Mouse (Mus musculus) lung, embryonic 15.5 days (tissue): ENCODE data around the gene Stim2. TPM values are rescaled to one million over a fixed set of nuclear protein-coding genes. Genes with fewer than 3 reads are reported as not detected.

Experiments used
- ATAC-seq: fragments of 200-750 bp; cut with Nextera tagmentation; 2 replicates; pipeline ENCODE4 v1.8.0; 2017; ENCODE audit warnings: moderate number of reproducible peaks, borderline replicate concordance; ENCODE audit not compliant: low FRiP score, low TSS enrichment; ENCODE audit errors: extremely low read depth
- H3K27ac ChIP-seq: fragments of 300-500 bp; sonication (generic); 2 replicates; pipeline ENCODE4 v1.5.1; 2015; ENCODE audit warnings: moderate library complexity, mild to moderate bottlenecking, inconsistent platforms
- H3K27me3 ChIP-seq: fragments of 300-500 bp; sonication (generic); 2 replicates; pipeline ENCODE4 v1.6.1; 2015; ENCODE audit warnings: inconsistent platforms
- H3K36me3 ChIP-seq: fragments of 300-500 bp; sonication (generic); 2 replicates; pipeline ENCODE4 v1.6.1; 2015; ENCODE audit warnings: inconsistent platforms
- H3K4me1 ChIP-seq: fragments of 300-500 bp; sonication (generic); 2 replicates; pipeline ENCODE4 v1.6.1; 2015; ENCODE audit warnings: inconsistent platforms
- H3K4me2 ChIP-seq: fragments of 300-500 bp; sonication (generic); 2 replicates; pipeline ENCODE4 v1.6.1; 2015; ENCODE audit warnings: inconsistent platforms, mild to moderate bottlenecking, moderate library complexity
- H3K4me3 ChIP-seq: fragments of 300-500 bp; sonication (generic); 2 replicates; pipeline ENCODE4 v1.5.1; 2015; ENCODE audit warnings: mild to moderate bottlenecking, inconsistent platforms
- H3K9ac ChIP-seq: fragments of 300-500 bp; sonication (generic); 2 replicates; pipeline ENCODE4 v1.6.1; 2015; ENCODE audit warnings: inconsistent platforms
- H3K9me3 ChIP-seq: fragments of 300-500 bp; sonication (generic); 2 replicates; pipeline ENCODE4 v1.6.1; 2016; ENCODE audit warnings: inconsistent platforms
- WGBS: fragments of 180-500 bp; shearing (Covaris S2); methylation state at CpG from one replicate; pipeline ENCODE4 v1.1.7; 2015; 5-methylcytosine and 5-hydroxymethylcytosine counted together
- polyA plus RNA-seq: library from polyadenylated mRNA; unstranded; fragments of >200 nt; fragmentation: Nextera tagmentation; extraction: Ambion mirVana; gene quantifications from 2 replicates; pipeline ENCODE4 v1.2.1, GENCODE M21; 2015

Stim2 gene
- polyA plus RNA-seq, 1 experiment from 2014 or later, result 25.2 TPM

DNA sequence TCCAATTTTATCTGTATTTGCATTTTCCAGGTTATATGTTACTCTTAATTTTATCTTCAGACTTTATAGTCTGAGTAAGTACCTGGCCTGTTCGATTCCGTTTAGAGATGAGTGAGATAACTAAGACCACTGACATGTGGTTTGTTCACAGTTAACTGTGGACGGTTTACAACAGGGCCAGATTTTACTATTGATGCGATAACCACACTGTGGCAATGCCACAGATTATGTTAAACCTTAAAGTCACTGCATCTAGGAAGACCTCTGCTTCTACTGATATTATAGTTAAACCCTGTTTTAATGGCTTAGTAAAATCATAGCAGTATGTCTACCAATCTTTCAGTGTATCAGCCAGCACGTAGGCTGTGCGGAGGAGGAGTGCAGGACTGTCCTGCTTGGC, 53.9 kb downstream of the Stim2 start:
- Histone ChIP-seq H3K9ac (no peak overlapping the region), H3K27ac (no peak overlapping the region), H3K4me3 (no peak overlapping the region), H3K36me3 (peaks cover 16% of the 10 kb centered on the region; the same call in 1 of the 2 replicates), H3K4me1 (peaks cover 7% of the 10 kb centered on the region), H3K27me3 (no peaks in the 10 kb centered on the region), H3K9me3 (no peaks in the 10 kb centered on the region), H3K4me2 (no peak overlapping the region)
- 86% methylated on average over 6 of the region's 6 CpGs for WGBS
- ATAC-seq, result no peak

DNA sequence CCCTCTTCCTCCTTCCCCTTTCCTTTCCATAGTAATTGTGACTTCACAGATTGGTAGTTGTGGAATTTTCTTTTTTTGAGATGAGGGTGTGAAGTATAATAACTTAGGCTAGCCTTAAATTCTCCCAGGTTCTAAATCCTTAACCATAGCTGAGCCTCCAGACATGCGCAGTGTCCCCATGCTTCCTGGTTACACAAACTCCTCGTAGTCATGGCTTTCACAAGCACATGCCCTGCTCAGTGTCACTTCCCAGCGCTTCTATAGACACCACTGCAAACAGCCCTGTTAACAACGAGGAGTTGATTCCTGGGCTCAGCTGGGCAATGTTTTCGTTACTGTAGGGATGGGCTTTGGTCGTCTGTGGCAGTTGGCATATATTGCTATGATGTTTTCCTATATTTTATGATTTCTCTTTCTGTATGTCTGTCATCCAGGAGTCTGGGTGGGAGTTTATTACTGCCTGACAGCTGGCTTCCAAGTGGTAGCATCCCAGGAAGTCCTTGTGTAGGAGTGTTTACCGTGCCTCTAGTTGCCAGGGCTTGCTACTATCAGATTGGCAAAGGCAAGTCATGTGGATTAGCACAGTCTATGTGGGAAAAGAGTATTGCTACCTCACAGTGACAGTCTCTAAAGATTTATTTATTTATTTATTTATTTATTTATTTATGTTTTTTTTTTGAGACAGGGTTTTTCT, 55.5 kb downstream of the Stim2 start:
- H3K27ac ChIP-seq, result no peak overlapping the region
- no peak overlapping the region for H3K4me2 ChIP-seq
- no peaks in the 10 kb centered on the region for H3K27me3 ChIP-seq
- 75% methylated on average over 7 of the region's 7 CpGs for WGBS
- peaks cover 7% of the 10 kb centered on the region for H3K4me1 ChIP-seq
- no peak overlapping the region for H3K9ac ChIP-seq
- no peak overlapping the region for H3K4me3 ChIP-seq
- no peak for ATAC-seq
- H3K9me3 ChIP-seq, result no peaks in the 10 kb centered on the region
- peaks cover 16% of the 10 kb centered on the region; the same call in 1 of the 2 replicates for H3K36me3 ChIP-seq

DNA sequence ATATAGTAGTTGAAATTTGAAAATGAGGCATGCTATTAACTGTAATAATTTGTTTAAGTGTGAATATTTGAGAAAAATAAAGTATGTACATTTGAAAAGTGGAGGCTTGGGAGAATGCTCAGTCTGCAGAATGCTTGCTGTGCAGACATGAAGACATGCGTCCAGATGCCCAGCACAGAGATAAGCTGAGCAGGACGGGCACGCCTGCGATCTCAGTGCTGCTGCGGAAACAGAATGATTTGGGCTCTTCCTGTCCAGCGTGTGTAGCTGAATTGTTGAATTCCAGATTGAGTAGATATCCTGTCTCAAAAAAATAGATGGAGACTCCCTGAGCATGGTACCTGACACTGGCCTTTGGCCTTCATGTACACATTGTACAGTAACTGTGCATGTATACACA, 58.0 kb downstream of the Stim2 start:
- no peak overlapping the region for H3K9ac ChIP-seq
- H3K4me2 ChIP-seq, result no peak overlapping the region
- ATAC-seq, result no peak
- peaks cover 16% of the 10 kb centered on the region; the same call in 1 of the 2 replicates for H3K36me3 ChIP-seq
- H3K27ac ChIP-seq, result no peak overlapping the region
- no peaks in the 10 kb centered on the region for H3K4me1 ChIP-seq
- no peaks in the 10 kb centered on the region for H3K9me3 ChIP-seq
- no peak overlapping the region for H3K4me3 ChIP-seq
- no peaks in the 10 kb centered on the region for H3K27me3 ChIP-seq
- 72% methylated on average over 6 of the region's 6 CpGs for WGBS

DNA sequence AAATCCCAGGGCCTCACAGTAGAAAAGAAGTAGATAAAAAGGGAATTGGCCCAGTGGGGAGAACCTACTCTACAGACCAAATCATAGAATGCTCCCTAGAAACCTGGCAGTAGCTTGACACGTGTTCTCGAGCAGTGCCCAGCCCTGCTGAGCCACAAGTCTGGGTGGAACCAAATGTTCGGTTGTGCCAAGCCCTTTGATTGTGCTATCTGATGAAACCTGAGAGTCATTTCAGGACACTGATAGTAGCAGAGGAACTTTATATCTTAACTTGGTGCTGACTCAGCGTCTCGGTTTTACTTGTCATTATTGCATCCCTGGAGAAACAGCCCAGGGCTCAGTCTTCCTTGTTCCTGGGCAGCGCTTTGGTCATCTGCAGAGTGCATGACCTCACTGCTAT, 61.7 kb downstream of the Stim2 start:
- ATAC-seq, result no peak
- Histone ChIP-seq H3K4me1 (no peaks in the 10 kb centered on the region), H3K27me3 (no peaks in the 10 kb centered on the region), H3K36me3 (peaks cover 6% of the 10 kb centered on the region; the same call in 1 of the 2 replicates), H3K4me3 (no peak overlapping the region), H3K27ac (no peak overlapping the region), H3K9me3 (no peaks in the 10 kb centered on the region), H3K9ac (no peak overlapping the region), H3K4me2 (no peak overlapping the region)
- 91% methylated on average over 6 of the region's 6 CpGs for WGBS

DNA sequence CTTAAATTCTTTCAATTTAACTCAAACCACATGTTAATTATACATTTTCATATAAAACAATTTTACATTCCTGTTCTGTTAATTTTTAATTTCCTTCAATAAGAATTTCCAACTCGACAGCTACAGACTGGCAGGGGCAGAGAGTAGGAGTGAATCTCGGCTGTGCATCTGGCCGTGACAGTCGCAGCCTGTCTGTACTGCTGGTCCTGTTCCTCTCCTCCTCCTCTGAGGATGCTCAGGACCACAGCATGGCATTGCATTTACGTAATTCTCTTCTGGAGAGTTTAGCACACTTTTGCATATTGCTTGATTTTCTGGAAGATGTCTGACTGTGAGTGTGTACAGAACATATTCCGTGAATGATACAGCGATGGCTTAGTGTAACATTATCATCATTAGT, 63.8 kb downstream of the Stim2 start:
- no peaks in the 10 kb centered on the region for H3K27me3 ChIP-seq
- H3K36me3 ChIP-seq, result no peaks in the 10 kb centered on the region
- H3K4me1 ChIP-seq, result no peaks in the 10 kb centered on the region
- H3K9me3 ChIP-seq, result no peaks in the 10 kb centered on the region
- no peak overlapping the region for H3K27ac ChIP-seq
- H3K4me2 ChIP-seq, result no peak overlapping the region
- no peak overlapping the region for H3K9ac ChIP-seq
- 79% methylated on average over 7 of the region's 7 CpGs for WGBS
- ATAC-seq, result no peak
- H3K4me3 ChIP-seq, result no peak overlapping the region

DNA sequence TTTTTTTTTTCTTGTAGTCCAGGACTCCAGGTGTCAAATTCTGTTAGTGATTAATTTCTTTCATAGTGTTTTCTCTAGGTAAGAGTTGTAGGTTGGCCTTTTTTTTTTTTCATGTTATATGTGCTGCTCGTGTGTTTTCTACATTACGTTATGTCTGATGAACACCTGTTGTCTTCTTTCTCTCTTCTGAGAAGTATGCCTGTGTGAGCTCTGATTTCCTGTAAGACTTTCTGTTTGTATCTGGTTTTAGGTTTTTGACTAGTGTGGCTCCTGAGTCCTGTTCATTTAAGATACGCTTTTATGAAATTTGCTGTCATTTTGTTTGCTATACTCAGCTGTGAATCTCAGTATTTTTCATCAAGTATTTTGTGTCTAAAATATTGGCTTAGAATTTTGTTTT, 69.3 kb downstream of the Stim2 start:
- no peak for ATAC-seq
- Histone ChIP-seq H3K27ac (no peak overlapping the region), H3K9ac (no peak overlapping the region), H3K4me2 (no peak overlapping the region), H3K36me3 (no peaks in the 10 kb centered on the region), H3K4me1 (no peaks in the 10 kb centered on the region), H3K9me3 (no peaks in the 10 kb centered on the region), H3K27me3 (no peaks in the 10 kb centered on the region), H3K4me3 (no peak overlapping the region)
- WGBS, result 85% methylated on average over 3 of the region's 3 CpGs

DNA sequence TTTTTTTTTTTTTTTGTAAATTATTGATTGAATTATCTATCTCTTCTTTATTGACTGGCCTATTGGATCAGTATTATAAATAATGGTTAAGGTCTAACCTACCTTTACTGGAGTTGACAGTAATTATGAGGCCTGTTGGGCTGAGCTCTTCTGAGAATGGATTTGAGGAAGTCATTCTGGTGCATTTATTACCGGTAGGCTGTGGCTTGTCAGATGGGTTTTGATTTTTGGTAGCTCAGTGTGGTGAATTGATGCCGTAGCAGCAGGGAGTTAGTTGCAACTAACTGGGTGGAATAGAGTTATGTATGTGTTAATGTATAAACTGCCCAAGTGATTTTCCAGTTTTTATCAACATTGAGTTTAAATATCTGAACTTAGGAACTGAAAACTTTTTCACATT, 72.2 kb downstream of the Stim2 start:
- no peaks in the 10 kb centered on the region for H3K27me3 ChIP-seq
- WGBS, result 93% methylated on average over 2 of the region's 2 CpGs
- no peak overlapping the region for H3K4me3 ChIP-seq
- H3K9me3 ChIP-seq, result no peaks in the 10 kb centered on the region
- no peaks in the 10 kb centered on the region for H3K36me3 ChIP-seq
- no peak overlapping the region for H3K4me2 ChIP-seq
- H3K9ac ChIP-seq, result no peak overlapping the region
- ATAC-seq, result no peak
- peaks cover 7% of the 10 kb centered on the region for H3K4me1 ChIP-seq
- H3K27ac ChIP-seq, result no peak overlapping the region

DNA sequence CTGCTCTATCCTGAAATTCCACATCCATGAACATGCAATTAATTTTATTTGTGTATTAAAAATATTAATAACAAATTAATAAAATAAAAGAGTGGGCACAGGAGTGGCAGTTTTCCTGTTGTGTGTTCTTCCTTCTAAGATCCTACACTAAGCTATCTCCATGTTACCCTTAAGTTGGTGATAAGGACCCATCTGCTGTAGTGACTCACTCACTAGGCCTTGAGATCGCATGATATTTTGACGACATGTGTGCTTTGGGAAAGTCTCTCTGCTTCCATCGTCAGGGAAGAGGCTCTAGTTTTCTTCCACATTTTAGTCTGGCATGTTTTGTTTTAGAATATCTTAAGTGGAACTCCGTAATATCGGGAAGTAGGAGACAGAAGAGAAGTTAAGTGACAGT, 73.0 kb downstream of the Stim2 start:
- 82% methylated on average over 5 of the region's 5 CpGs for WGBS
- Histone ChIP-seq H3K27me3 (no peaks in the 10 kb centered on the region), H3K4me2 (no peak overlapping the region), H3K9me3 (no peaks in the 10 kb centered on the region), H3K36me3 (no peaks in the 10 kb centered on the region), H3K27ac (no peak overlapping the region), H3K4me3 (no peak overlapping the region), H3K4me1 (peaks cover 7% of the 10 kb centered on the region), H3K9ac (no peak overlapping the region)
- no peak for ATAC-seq

DNA sequence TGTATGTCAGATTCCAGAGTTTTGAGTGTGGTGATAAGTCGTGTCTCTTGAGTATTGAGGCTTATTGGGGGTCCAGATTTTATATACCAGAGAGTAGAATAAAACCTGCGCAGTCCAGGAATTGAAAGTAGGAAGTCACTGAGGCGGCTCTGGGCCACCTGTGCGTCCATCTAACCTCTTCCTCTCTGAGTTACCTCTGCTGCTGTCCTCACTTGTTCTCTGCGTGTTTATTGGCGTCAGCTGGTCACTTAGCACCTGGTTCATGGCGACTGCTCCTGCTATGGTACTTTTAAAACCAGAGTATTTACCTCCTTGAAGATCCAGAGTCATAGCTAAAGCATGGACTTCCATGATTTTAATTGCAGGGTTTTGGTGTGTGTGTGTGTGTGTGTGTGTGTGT, 73.4 kb downstream of the Stim2 start:
- no peak for ATAC-seq
- Histone ChIP-seq H3K9me3 (no peaks in the 10 kb centered on the region), H3K27me3 (no peaks in the 10 kb centered on the region), H3K4me1 (peaks cover 7% of the 10 kb centered on the region), H3K4me3 (no peak overlapping the region), H3K27ac (no peak overlapping the region), H3K4me2 (no peak overlapping the region), H3K36me3 (no peaks in the 10 kb centered on the region), H3K9ac (no peak overlapping the region)
- WGBS, result 86% methylated on average over 7 of the region's 7 CpGs

DNA sequence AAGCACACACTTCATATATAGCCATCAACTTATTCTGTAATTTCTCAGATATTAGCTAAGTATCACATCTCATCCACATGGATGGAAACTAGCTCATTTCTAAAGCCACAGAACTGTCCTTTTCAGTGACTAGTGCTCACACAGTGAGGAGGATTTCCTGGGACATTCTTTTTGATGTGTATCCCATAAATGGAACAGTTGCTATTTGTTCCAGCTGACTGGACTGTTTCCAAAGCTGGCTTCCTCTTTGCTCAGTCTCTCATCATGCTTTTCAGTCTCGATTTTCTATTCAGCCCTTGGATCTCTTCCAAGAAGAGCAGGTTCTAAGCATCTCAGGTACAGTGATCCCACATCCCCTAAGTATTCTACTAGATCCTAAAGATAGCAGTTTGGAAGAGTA, 75.0 kb downstream of the Stim2 start:
- no peak overlapping the region for H3K9ac ChIP-seq
- peak overlapping the region; percentile 29; the same call in 1 of the 2 replicates for H3K27ac ChIP-seq
- H3K9me3 ChIP-seq, result no peaks in the 10 kb centered on the region
- ATAC-seq, result no peak
- no peaks in the 10 kb centered on the region for H3K27me3 ChIP-seq
- H3K4me1 ChIP-seq, result peaks cover 7% of the 10 kb centered on the region
- 0% methylated on average over 1 of the region's 1 CpGs for WGBS
- H3K4me3 ChIP-seq, result no peak overlapping the region
- no peaks in the 10 kb centered on the region for H3K36me3 ChIP-seq
- no peak overlapping the region for H3K4me2 ChIP-seq

DNA sequence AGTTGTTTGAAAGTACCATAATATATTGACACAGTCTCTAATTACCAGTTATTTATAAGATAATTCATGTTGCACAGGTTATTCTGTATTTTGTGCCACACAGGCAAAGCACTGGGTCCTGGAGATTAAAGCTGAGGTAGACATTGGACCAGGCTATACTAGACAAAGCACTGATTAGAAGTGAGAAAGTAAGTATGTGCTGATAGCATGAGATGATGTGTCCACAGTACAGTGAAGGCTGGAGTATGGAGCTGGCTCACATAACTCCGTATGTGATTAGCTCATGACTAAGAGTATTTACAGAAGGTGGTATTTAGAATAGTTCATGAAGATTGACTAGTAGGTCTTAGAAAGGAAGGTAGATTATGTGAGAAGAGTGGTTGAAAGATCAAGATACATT, 81.7 kb downstream of the Stim2 start:
- WGBS, result 58% methylated on average over 1 of the region's 1 CpGs
- ATAC-seq, result no peak
- H3K36me3 ChIP-seq, result no peaks in the 10 kb centered on the region

DNA sequence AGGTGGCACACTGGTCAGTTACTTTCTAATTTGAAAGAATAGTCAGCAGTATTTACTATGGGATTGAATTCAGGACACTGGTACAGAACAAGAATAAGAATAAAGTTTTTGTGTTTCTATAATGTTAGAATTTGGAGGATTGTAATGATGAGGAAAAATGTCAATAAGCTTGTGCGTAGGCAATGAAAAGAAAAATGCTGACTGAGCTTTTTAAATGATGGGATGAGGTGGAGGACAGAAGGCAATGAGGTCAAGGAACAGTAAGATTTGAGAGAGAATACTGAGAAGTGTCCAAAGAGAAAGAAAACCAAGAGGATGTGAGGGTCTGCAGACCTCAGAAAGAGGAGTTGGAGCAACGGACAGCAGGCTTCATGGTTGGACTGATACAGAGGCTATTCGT, 89.6 kb downstream of the Stim2 start:
- 0 out of 2 replicates have a peak, but pooled peaks cover 2% of the 10 kb centered on the region for H3K4me1 ChIP-seq
- no peak overlapping the region for H3K4me2 ChIP-seq
- H3K27ac ChIP-seq, result no peak overlapping the region
- no peaks in the 10 kb centered on the region for H3K36me3 ChIP-seq
- no peak overlapping the region for H3K4me3 ChIP-seq
- ATAC-seq, result no peak
- WGBS, result 79% methylated on average over 3 of the region's 3 CpGs
- no peaks in the 10 kb centered on the region for H3K9me3 ChIP-seq
- H3K9ac ChIP-seq, result no peak overlapping the region
- no peaks in the 10 kb centered on the region for H3K27me3 ChIP-seq

More for the DNA sequence above, 81.7 kb downstream of the Stim2 start:
- Histone ChIP-seq H3K27me3 (no peaks in the 10 kb centered on the region), H3K4me1 (no peaks in the 10 kb centered on the region), H3K4me3 (no peak overlapping the region), H3K4me2 (no peak overlapping the region), H3K9me3 (no peaks in the 10 kb centered on the region), H3K9ac (no peak overlapping the region), H3K27ac (no peak overlapping the region)

DNA sequence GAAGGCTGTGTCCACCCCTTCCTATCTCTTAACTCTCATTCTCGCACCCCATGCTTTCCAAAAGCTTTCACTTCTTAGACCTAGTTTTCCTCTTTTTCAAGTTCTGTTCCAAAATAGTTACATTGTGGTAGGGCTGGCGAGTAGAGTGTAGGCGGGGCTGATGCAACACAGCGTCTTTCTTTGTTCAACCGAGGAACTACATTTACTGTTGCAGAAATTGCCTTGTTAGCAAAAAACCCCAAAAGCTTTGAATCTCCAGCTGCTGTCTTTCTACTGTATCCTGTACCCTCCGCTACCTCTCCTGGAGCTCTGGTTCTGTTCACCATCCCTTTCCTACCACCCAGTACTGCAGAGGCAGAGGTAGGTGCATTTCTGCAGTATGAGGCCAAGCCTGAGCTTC, 99.9 kb downstream of the Stim2 start:
- 69% methylated on average over 6 of the region's 6 CpGs for WGBS
- Histone ChIP-seq H3K4me1 (peaks cover 14% of the 10 kb centered on the region), H3K9ac (no peak overlapping the region), H3K27me3 (no peaks in the 10 kb centered on the region), H3K4me2 (no peak overlapping the region), H3K27ac (no peak overlapping the region), H3K36me3 (no peaks in the 10 kb centered on the region), H3K9me3 (no peaks in the 10 kb centered on the region), H3K4me3 (no peak overlapping the region)
- no peak for ATAC-seq
